Comparison of ENCODE assay signal across 10 mouse cellular contexts in genomic region chr7:43925985-43926384, GRCm38 (mm10). TPM values are rescaled to one million over a fixed set of nuclear protein-coding genes. Genes with fewer than 3 reads are reported as not detected.
DNase-seq lines count a peak whose midpoint lies in the region; ATAC-seq and TF ChIP-seq lines count a peak whose summit lies in the region.
"Had no signal": no experiment of that assay in that cellular context is flagged by ENCODE, and none has a peak within 500 bp of the region (broad histone marks: within the 10 kb centered on the region; RNA-seq: fewer than 3 reads in every experiment).

No protein-coding gene starts in this region.

- H3K9ac ChIP-seq in lung, embryonic 14.5 days: no peak overlapping the region

- H3K9me3 ChIP-seq in lung, embryonic 14.5 days (ENCODE audit: low read depth, low read length): no peaks in the 10 kb centered on the region

- no peak overlapping the region for H3K4me3 ChIP-seq in lung, embryonic 14.5 days (ENCODE audit: low read depth, low read length)
- H3K4me3 ChIP-seq in lung, adult 2 months (replicated peaks; ENCODE audit: extremely low read depth, low read depth, low read length): no peak overlapping the region

- no peak for ATAC-seq in lung, embryonic 14.5 days (ENCODE audit: insufficient read depth)
- peak; percentile 49; the same call in 1 of the 2 replicates for ATAC-seq in megakaryocyte progenitor cell, adult 5-6 weeks (replicated peaks; ENCODE audit: poor library complexity)

- no peaks in the 10 kb centered on the region for H3K36me3 ChIP-seq in lung, embryonic 14.5 days (ENCODE audit: insufficient read depth)

- H3K27me3 ChIP-seq in lung, embryonic 14.5 days (ENCODE audit: insufficient read depth, low read length): no peaks in the 10 kb centered on the region

- peak; percentile 14 to 18 for DNase-seq in cerebellum, postnatal 10 days
- no peak for DNase-seq in cerebellum, adult 9-10 months
- peak; percentile 18 for DNase-seq in lung, embryonic 14.5 days
- no peak for DNase-seq in lung, adult 2 months
- peak; percentile 76 for DNase-seq in ZHBTc4 (ENCODE audit: low read depth, low spot score)
- DNase-seq in cerebellum, adult 11 months: no peak
- no peak for DNase-seq in adipocyte (ENCODE audit: low spot score)

- H3K27ac ChIP-seq in lung, embryonic 14.5 days (ENCODE audit: low read depth): no peak overlapping the region

- no peak for TF ChIP-seq POLR2A in lung, adult 2 months (IDR thresholded peaks at IDR 0.05; ENCODE audit: borderline replicate concordance, extremely low read depth, low read depth, low read length)

- H3K4me1 ChIP-seq in lung, embryonic 14.5 days (ENCODE audit: insufficient read depth): no peaks in the 10 kb centered on the region
- H3K4me1 ChIP-seq in lung, adult 2 months (ENCODE audit: control insufficient read depth, insufficient read depth, low read length): no peaks in the 10 kb centered on the region

- no peak overlapping the region for H3K4me2 ChIP-seq in lung, embryonic 14.5 days
- H3K4me2 ChIP-seq: heart, embryonic 11.5 days had no signal

- TF ChIP-seq CTCF in lung, embryonic 14.5 days (IDR thresholded peaks at IDR 0.05; ENCODE audit: low read depth): peak; percentile 45
- TF ChIP-seq CTCF in lung, adult 2 months (IDR thresholded peaks at IDR 0.05; ENCODE audit: insufficient read depth, low read length): no peak

- WGBS in lung, embryonic 14.5 days: 63% methylated on average over 5 of the region's 5 CpGs
- WGBS in lung, adult 2 months: 66% methylated on average over 5 of the region's 5 CpGs

RNA-seq across cellular contexts. Expression of gene Klk15, which starts 7.6 kb away (rescaled TPM):
- polyA plus RNA-seq in lung, embryonic 14.5 days (2014; fragmentation: Nextera tagmentation; extraction: Ambion mirVana): not detected in 2 replicates
- polyA plus RNA-seq in lung, adult 2 months (2012; rRNA removed): not detected in 2 replicates
- not detected in 2 replicates for total RNA-seq in megakaryocyte progenitor cell, adult 5-6 weeks (2015)
- not detected in 2 replicates for total RNA-seq in megakaryocyte progenitor cell, adult 5-6 weeks (2017)
- polyA plus RNA-seq: heart, embryonic 11.5 days; liver, embryonic 16.5 days had no signal

RNA-seq across cellular contexts. Expression of gene Klk1b8, which starts 24.5 kb away (rescaled TPM):
- polyA plus RNA-seq in lung, embryonic 14.5 days (2014; fragmentation: Nextera tagmentation; extraction: Ambion mirVana): not detected in 2 replicates
- not detected in 2 replicates for polyA plus RNA-seq in lung, adult 2 months (2012; rRNA removed)
- total RNA-seq in megakaryocyte progenitor cell, adult 5-6 weeks (2015): not detected in 2 replicates
- total RNA-seq in megakaryocyte progenitor cell, adult 5-6 weeks (2017): not detected in 2 replicates
- polyA plus RNA-seq: heart, embryonic 11.5 days; liver, embryonic 16.5 days had no signal

RNA-seq across cellular contexts. Expression of gene Klk1b1, which starts 40.6 kb away (rescaled TPM):
- not detected in 2 replicates for polyA plus RNA-seq in lung, embryonic 14.5 days (2014; fragmentation: Nextera tagmentation; extraction: Ambion mirVana)
- polyA plus RNA-seq in lung, adult 2 months (2012; rRNA removed): not detected in 2 replicates
- not detected in 2 replicates for total RNA-seq in megakaryocyte progenitor cell, adult 5-6 weeks (2015)
- not detected in 2 replicates for total RNA-seq in megakaryocyte progenitor cell, adult 5-6 weeks (2017)
- polyA plus RNA-seq: heart, embryonic 11.5 days; liver, embryonic 16.5 days had no signal

RNA-seq across cellular contexts. Expression of gene Klk4, which starts 45.0 kb away (rescaled TPM):
- polyA plus RNA-seq in lung, embryonic 14.5 days (2014; fragmentation: Nextera tagmentation; extraction: Ambion mirVana): not detected in 2 replicates
- not detected in 2 replicates for polyA plus RNA-seq in lung, adult 2 months (2012; rRNA removed)
- total RNA-seq in megakaryocyte progenitor cell, adult 5-6 weeks (2015): not detected in 2 replicates
- total RNA-seq in megakaryocyte progenitor cell, adult 5-6 weeks (2017): not detected in 2 replicates
- polyA plus RNA-seq: heart, embryonic 11.5 days; liver, embryonic 16.5 days had no signal

RNA-seq across cellular contexts. Expression of gene Klk1b9, which starts 49.9 kb away (rescaled TPM):
- not detected in 2 replicates for polyA plus RNA-seq in lung, embryonic 14.5 days (2014; fragmentation: Nextera tagmentation; extraction: Ambion mirVana)
- not detected in 2 replicates for polyA plus RNA-seq in lung, adult 2 months (2012; rRNA removed)
- not detected in 2 replicates for total RNA-seq in megakaryocyte progenitor cell, adult 5-6 weeks (2015)
- not detected in 2 replicates for total RNA-seq in megakaryocyte progenitor cell, adult 5-6 weeks (2017)
- polyA plus RNA-seq: heart, embryonic 11.5 days; liver, embryonic 16.5 days had no signal

Comparison
In these comparisons a context has a peak if more than half of its experiments do, and no peak if none do; other contexts are left out.
1. DNase-seq: peak in cerebellum, postnatal 10 days (2 of 2), lung, embryonic 14.5 days (single experiment) and ZHBTc4 (single experiment); none in cerebellum, adult 9-10 months (single experiment), lung, adult 2 months (single experiment), cerebellum, adult 11 months (single experiment) and adipocyte (single experiment).